Mouse (Mus musculus) CH12.LX (cell line): ENCODE measurements around the gene Dll1.

ENCODE experiments used
- CHD1 ChIP-seq: IDR thresholded peaks from 2 replicates; pipeline ENCODE4 v1.6.1; 2012; ENCODE audit warnings: low read depth, low read length, improper control_type of control experiment, inconsistent platforms
- CTCF ChIP-seq, 2 experiments: IDR thresholded peaks in 1 of 2; conservative IDR thresholded peaks in 1 of 2; 2 replicates each; pipeline ENCODE4 v1.5.1; 2011 to 2012; ENCODE audit warnings: low read depth in 2 of 2, low read length in 2 of 2, improper control_type of control experiment in 1 of 2, inconsistent platforms in 1 of 2, mild to moderate bottlenecking in 1 of 2, moderate library complexity in 1 of 2
- E2F4 ChIP-seq: IDR thresholded peaks from 2 replicates; pipeline ENCODE4 v1.6.1; 2011; ENCODE audit warnings: low read depth, low read length, improper control_type of control experiment; ENCODE audit not compliant: insufficient replicate concordance
- ELF1 ChIP-seq: IDR thresholded peaks from 2 replicates; pipeline ENCODE4 v1.6.1; 2014; ENCODE audit warnings: low read depth, mild to moderate bottlenecking, inconsistent platforms, low read length, improper control_type of control experiment
- ETS1 ChIP-seq: conservative IDR thresholded peaks from 2 replicates; pipeline ENCODE4 v1.6.1; 2012; ENCODE audit warnings: low read depth, mild to moderate bottlenecking, inconsistent platforms, low read length, improper control_type of control experiment, moderate library complexity
- JUND ChIP-seq: conservative IDR thresholded peaks from 2 replicates; pipeline ENCODE4 v1.6.1; 2011; ENCODE audit warnings: low read depth, low read length, improper control_type of control experiment
- MAX ChIP-seq: IDR thresholded peaks from 2 replicates; pipeline ENCODE4 v1.6.1; 2011; ENCODE audit warnings: low read length, improper control_type of control experiment
- MYC ChIP-seq: IDR thresholded peaks from 2 replicates; pipeline ENCODE4 v1.6.1; 2011; ENCODE audit warnings: low read depth, mild to moderate bottlenecking, improper control_type of control experiment, low read length
- POLR2A ChIP-seq: IDR thresholded peaks from 2 replicates; pipeline ENCODE4 v1.6.1; 2011; ENCODE audit warnings: low read depth, mild to moderate bottlenecking, improper control_type of control experiment, low read length
- RAD21 ChIP-seq: IDR thresholded peaks from 2 replicates; pipeline ENCODE4 v1.6.1; 2011; ENCODE audit warnings: low read depth, mild to moderate bottlenecking, low read length, improper control_type of control experiment, moderate library complexity
- TBP ChIP-seq: conservative IDR thresholded peaks from 2 replicates; pipeline ENCODE4 v1.6.1; 2011; ENCODE audit warnings: low read depth, low read length, improper control_type of control experiment
- ZNF384 ChIP-seq: IDR thresholded peaks from 2 replicates; pipeline ENCODE4 v1.6.1; 2012; ENCODE audit warnings: low read depth, low read length, improper control_type of control experiment, inconsistent platforms

DNA sequence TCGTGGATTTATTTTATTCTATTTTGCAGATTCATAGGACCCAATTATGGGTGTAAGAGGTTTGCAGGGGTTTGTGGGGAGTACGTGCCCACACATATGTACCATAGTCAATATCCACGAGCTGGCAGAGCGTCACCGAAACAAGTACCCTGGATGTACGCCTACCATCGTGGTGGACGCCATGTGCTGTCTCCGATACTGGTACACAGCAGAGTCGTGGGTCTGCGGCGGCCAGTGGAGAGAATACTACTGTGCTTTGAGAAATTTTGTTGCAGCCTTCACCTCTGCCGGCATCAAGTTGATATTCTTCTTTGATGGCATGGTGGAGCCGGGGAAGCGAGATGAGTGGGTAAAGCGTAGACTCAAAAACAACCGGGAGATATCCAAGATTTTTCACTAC is 25.0 kb upstream of the Dll1 start:
- no peak for TF ChIP-seq E2F4
- no peak for TF ChIP-seq ZNF384
- TF ChIP-seq CTCF (conservative IDR thresholded peaks at IDR 0.05 in 1 of 2, IDR thresholded peaks at IDR 0.05 in 1 of 2; ENCODE audit: low read depth in 2 of 2, low read length in 2 of 2) = no peak
- no peak for TF ChIP-seq MAX
- no peak for TF ChIP-seq MYC
- no peak for TF ChIP-seq CHD1
- no peak for TF ChIP-seq JUND
- no peak for TF ChIP-seq POLR2A
- no peak for TF ChIP-seq RAD21
- TF ChIP-seq ELF1 = no peak
- no peak for TF ChIP-seq TBP
- TF ChIP-seq ETS1 = no peak
